Mouse (Mus musculus) C2C12 (cell line): ENCODE measurements around the gene Atp11b.

ENCODE experiments used
- CTCF ChIP-seq: IDR thresholded peaks from one replicate; pipeline ENCODE4 v1.5.1; 2011; ENCODE audit not compliant: control insufficient read depth, insufficient read depth, insufficient read length
- MAX ChIP-seq: IDR thresholded peaks from one replicate; pipeline ENCODE4 v1.6.1; 2011; ENCODE audit warnings: mild to moderate bottlenecking, control low read depth
- MYOD1 ChIP-seq: IDR thresholded peaks from one replicate; pipeline ENCODE4 v1.6.1; 2011; ENCODE audit warnings: low read depth; ENCODE audit not compliant: control insufficient read depth, insufficient read length
- USF1 ChIP-seq: IDR thresholded peaks from one replicate; pipeline ENCODE4 v1.6.1; 2011; ENCODE audit warnings: low read depth, mild to moderate bottlenecking, control low read depth, moderate library complexity

GRCm38 (mm10) chr3:35732778-35733147 is 21.1 kb upstream of the Atp11b start:
- TF ChIP-seq MAX (no peak), CTCF (no peak), MYOD1 (no peak), USF1 (no peak)
